Mouse (Mus musculus): ENCODE measurements around the gene Zc2hc1c.
A peak's percentile ranks its signal among the peaks of the same experiment; 100 is the strongest.
"Not testable (repeated sequence)": the region's sequence is repeated elsewhere in the genome, so short reads cannot be mapped to it uniquely, and the experiment has no call there.

Zc2hc1c gene

DNA sequence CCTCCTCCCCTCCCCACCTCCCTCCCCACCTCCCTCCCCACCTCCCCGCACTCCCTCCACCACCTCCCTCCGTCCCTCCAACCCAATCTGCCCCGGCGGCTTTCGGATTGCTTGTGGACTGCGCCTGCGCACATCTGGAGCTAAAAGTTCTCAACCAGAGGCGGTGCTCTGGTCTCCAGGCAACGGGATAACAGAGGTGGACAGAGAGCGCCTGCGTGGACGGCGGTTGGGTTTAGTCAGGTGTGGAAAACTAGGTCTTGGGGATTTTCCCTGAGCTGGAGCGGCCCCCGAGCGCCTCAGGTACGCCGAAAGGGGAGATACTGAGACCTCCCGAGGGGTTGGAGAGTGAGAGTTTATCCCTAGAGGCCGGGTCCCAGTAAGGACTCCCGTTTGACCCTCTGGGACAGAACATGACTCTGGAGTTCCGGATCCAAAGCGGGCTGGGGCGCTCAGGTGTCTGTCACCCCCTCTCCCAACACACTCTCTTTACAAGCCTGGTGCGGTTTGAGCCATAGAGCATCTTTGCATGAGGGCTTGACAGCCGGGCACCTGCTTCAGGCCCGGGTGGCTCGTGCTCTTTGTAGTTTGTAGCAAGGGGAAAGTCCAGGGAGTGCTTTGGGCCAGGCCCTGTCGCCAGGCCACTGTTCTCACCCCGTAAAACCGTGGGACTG, at the start of gene Zc2hc1c:
Gene Zc2hc1c, plus strand, starts transcription at position 106 of the 671 bp plus-strand sequence.
- peak; percentile 95 for DNase-seq (ENCODE audit: low read depth, low spot score)

DNA sequence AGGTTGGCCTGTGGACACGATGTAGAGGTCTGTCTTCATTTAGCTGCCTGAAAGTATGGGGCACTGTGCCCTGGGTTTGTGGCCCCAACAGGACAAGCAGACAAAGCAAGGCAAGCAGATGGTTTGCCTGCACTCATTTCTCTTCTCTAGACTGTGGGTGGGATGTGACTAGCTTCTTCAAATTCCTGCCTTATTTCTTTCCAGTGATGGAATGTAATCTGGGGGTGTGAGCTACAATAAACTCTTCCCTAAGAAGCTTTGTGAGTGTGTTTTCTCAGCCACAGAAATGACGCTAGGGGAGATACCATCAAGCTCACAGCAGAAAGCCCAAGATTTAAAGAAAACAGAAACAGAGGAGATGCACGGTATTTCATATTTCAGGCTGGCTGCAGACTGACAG, 36.3 kb upstream of the Zc2hc1c start:
- DNase-seq (ENCODE audit: low read depth, low spot score): no peak

DNA sequence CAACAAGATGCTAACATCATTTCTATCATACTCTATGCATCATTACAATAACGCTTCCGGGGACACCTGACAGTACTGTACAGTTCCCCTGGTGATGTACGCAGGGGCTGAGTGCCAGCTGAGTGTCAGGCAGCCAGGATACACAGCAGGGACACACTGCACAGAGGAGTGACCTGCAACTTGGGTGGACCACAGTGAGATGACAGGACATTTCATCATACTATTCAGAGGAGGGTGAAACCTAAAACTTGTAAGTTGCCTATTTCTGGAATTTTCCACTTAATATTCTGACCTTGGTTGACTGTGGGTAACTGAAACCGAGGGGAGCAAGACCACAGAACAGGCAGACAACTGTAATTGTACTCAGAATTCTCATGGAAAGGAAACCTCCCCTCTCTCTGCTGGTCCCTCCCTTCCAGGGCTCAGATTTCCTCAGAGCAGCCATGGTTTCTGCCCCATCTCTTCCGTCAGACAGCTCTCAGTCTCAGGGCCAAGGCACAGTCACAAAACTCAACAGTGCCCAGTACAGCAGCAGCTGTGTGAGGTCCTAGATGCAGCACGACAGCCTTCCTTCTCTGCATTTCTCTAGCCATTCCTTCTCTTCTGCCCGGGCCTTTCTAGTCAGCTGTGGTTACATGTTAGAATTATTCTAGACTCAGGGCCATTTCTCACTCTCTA, 32.2 kb upstream of the Zc2hc1c start:
- no peak for DNase-seq (ENCODE audit: low read depth, low spot score)

GRCm38 (mm10) chr12:85257008-85257639, 31.3 kb upstream of the Zc2hc1c start:
- no peak for DNase-seq (ENCODE audit: low read depth, low spot score)

DNA sequence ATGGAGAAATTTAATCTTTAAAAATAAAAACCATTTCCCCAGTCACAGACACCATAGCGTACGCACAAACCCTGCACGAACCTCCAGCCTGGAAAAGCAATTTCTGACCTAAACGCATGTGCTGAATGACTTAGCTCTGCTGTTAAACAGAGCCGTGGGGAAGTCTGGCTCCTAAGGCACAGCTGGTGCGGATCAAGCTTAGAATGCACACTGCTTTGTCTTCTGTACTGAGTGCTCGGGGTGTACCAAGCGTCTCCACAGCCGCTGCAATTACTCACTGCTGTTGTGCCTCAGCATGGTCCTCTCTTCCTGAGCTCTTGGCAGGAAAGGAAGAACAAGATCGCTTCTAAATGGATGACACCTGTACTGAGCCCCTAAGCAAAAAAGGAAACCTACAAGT, 25.9 kb upstream of the Zc2hc1c start:
- DNase-seq (ENCODE audit: low read depth, low spot score): peak; percentile 87

GRCm38 (mm10) chr12:85263190-85263589, 25.2 kb upstream of the Zc2hc1c start:
- DNase-seq (ENCODE audit: low read depth, low spot score): no peak

- DNase-seq (ENCODE audit: low read depth, low spot score): no peak
Measured at GRCm38 (mm10) chr12:85264531-85264930, 23.9 kb upstream of the Zc2hc1c start.

- peak; percentile 85 for DNase-seq (ENCODE audit: low read depth, low spot score)
Measured at GRCm38 (mm10) chr12:85264940-85265339, 23.5 kb upstream of the Zc2hc1c start.

- DNase-seq (ENCODE audit: low read depth, low spot score): no peak
Measured at GRCm38 (mm10) chr12:85266248-85266647, 22.1 kb upstream of the Zc2hc1c start.

DNA sequence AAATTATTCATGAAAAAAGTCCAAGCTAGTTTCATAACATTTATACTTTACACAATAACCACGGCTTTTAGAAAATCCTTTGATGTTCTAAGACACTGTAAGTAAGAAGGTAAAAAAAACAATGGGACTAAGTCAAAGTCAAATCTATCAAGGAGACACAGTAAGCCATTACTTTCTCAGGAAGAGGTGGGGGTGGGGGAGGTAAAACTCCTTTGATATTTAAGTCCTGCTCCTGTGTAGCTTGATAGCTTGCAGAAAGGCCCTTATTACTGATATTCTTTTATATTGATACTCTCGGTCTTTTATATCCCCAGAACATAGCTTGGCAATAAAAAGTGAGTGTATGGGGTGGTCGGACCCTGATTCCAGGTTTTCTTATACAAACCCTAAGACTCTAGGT, 18.6 kb upstream of the Zc2hc1c start:
- no peak for DNase-seq (ENCODE audit: low read depth, low spot score)

DNA sequence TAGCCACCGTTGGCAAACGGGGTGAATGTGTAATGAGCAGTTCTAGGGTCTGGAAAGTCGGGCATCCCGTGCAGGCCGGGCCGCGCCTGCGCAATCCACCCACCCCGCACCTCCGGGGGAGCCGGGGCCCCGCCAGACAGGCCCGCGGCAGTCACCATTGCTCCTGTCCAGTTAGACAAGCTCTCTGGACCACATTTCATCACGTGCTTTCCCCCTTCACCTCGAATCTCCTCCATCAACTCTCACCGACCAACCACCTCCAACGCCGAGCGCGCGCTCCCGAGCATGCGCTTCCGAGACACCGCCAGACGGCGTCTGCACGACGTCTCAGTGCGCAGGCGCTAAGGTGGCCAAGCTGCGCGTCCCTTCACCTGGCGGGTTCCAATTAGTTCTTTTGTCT, 18.1 kb upstream of the Zc2hc1c start, which contains the start of gene Mlh3:
Gene Mlh3, minus strand, starts transcription at position 281 of the 400 bp plus-strand sequence.
- peak; percentile 90 for DNase-seq (ENCODE audit: low read depth, low spot score)

GRCm38 (mm10) chr12:85271132-85271842, 17.1 kb upstream of the Zc2hc1c start:
- no peak for DNase-seq (ENCODE audit: low read depth, low spot score)

GRCm38 (mm10) chr12:85271843-85272206, 16.6 kb upstream of the Zc2hc1c start:
- no peak for DNase-seq (ENCODE audit: low read depth, low spot score)

- no peak for DNase-seq (ENCODE audit: low read depth, low spot score)
Measured at GRCm38 (mm10) chr12:85273508-85273907, 14.9 kb upstream of the Zc2hc1c start.

DNA sequence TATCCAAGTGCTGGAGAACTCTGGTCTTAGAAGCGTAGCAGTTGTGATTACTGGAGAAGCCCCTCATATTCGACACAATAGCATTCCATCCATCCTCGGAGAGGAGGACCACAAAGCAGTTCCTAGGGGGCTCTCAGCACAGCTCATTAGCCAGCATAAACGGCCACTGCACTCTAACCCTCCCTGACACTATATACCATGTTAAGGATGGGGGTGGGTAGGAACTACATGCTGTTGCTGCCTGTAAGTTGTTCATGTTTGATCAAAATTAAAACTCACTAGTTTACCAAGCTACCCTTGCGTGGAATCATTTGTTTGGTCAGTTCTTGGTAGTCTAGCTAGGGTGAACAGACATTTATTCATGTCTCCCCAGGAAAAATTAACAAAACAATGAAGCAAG, 12.1 kb upstream of the Zc2hc1c start:
- no peak for DNase-seq (ENCODE audit: low read depth, low spot score)

DNA sequence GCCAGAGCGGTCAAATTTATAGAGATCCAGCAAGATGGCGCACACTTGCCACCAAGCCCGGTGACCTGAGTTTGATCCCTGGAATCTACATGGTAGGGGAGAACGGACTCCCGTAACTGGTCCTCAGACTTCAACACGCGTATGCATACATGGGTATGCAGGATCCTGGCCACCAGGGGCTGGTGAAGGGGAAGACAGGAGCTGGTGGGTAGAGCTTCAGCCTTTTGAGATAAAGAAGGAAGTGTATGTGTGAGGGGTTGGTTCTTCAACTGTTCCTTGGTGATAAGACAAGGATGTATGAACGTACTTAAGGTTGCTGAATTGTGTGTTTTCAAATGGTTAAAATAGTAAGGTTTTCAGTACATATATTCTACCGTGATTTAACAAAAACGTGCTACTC, 9.5 kb upstream of the Zc2hc1c start:
- no peak for DNase-seq (ENCODE audit: low read depth, low spot score)

DNA sequence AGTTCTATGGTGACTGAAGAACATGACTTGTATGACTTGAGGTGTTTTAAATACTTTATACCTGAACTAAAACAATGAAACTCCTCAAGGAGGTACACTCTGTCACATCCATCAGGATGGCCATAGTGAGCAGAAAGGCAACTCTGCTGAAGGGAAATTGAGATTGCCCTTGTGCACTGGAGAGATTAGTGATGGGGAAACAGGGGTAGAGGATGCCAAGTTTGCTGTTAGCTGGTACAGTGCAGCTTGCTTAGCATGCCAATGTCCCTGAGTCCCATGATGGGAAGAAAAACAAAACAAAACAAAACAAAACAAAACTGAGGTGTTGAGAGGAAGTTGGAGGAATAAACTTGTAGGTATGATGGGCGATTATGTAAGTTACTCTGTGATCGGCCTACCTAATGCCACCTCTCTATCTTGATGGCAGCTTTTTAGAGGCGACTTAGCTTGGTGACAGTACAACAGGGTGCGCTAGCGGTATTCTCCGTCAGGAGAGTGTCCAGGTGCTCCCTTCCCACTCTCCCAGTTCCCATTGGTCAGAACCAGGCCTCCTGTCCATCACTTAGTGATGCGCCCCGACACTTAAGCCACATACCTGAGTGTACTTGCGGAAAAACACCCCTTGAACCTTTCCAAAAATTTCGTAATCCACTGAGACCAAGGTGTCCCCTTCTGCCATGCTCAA, 8.9 kb upstream of the Zc2hc1c start:
- no peak for DNase-seq (ENCODE audit: low read depth, low spot score)

DNA sequence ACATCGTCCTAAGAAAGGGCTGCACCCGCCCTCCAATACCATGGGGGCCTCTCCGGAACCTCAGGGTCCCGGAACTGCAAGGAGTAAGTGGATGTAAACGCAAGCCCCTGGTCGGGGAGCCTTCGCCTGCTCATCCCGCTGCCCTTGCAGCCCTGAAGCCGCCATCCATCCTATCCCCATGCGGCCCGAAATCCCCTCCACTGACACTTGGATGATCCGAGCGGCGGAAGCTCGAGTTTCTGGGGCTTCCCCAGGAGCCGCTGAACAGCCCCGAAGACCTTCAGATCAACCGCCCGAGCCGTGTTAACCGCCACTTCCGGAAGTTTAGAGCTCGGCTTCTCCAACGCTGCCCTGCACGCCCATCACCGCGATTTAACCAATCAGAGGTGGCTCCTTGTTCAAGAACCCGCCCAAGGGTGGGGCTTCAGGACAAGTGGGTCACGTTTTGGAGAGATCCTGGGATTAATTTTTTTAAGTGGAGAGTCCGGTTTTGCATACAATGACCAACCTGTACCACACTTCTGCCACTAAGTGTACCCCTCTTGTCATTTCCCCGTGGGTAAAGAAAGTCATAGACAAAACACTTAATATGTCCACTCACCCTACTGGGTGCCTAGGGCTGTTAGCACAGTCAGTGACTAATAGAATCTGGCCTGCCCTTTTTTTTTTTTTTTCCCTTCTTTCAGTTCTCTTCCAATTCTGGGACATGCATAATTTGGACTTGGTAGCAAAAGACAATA, 8.1 kb upstream of the Zc2hc1c start:
- peak; percentile 97 for DNase-seq (ENCODE audit: low read depth, low spot score)

- no peak for DNase-seq (ENCODE audit: low read depth, low spot score)
Measured at GRCm38 (mm10) chr12:85280845-85281651, 7.3 kb upstream of the Zc2hc1c start.

GRCm38 (mm10) chr12:85281756-85282155, 6.6 kb upstream of the Zc2hc1c start:
- DNase-seq (ENCODE audit: low read depth, low spot score): not testable (repeated sequence)
